Mouse (Mus musculus): ENCODE data around the gene Ubc. TPM values are rescaled to one million over a fixed set of nuclear protein-coding genes. Genes with fewer than 3 reads are reported as not detected.

Ubc gene
- total RNA-seq (2023): 1,416 TPM

GRCm38 (mm10) chr5:125389579-125390441, at the start of gene Ubc:
TSS of gene Ubc (minus strand) at chr5:125390202.

GRCm38 (mm10) chr5:125433793-125434337, 43.9 kb upstream of the Ubc start, which contains the start of gene Dhx37:
TSS of gene Dhx37 (minus strand) at chr5:125434121.

GRCm38 (mm10) chr5:125389131-125389578, 847 bp downstream of the Ubc start, which contains the start of gene Gm10382:
TSS of gene Gm10382 (plus strand) at chr5:125389322.

GRCm38 (mm10) chr5:125340547-125341262, 49.3 kb downstream of the Ubc start, which contains the start of gene Scarb1:
TSS of gene Scarb1 (minus strand) at chr5:125341094.

Other genes with a start within 250 kb of the Ubc start
- 159 TPM for gene Ncor2, start 211.0 kb downstream of the Ubc start, total RNA-seq (2023)
- 15.3 TPM for gene Scarb1, start 49.1 kb downstream of the Ubc start, total RNA-seq (2023)
- not detected for gene Gm10382, start 880 bp downstream of the Ubc start, total RNA-seq (2023)
- gene Dhx37, start 43.9 kb upstream of the Ubc start, total RNA-seq (2023): 21.2 TPM
- gene Bri3bp, start 51.4 kb upstream of the Ubc start, total RNA-seq (2023): 17.3 TPM
- 17.8 TPM for gene Aacs, start 85.6 kb upstream of the Ubc start, total RNA-seq (2023)
- gene Tmem132b, start 141.6 kb upstream of the Ubc start, total RNA-seq (2023): not detected